Mouse (Mus musculus) embryonic fibroblast, embryonic 13.5 days (primary cell): Measurements from ENCODE around the gene Slamf7. TPM values are rescaled to one million over a fixed set of nuclear protein-coding genes. Genes with fewer than 3 reads are reported as not detected.

ENCODE experiments used
- H3K27ac ChIP-seq: 2 replicates; pipeline ENCODE4 v1.5.1; 2012; ENCODE audit warnings: low read length, control low read depth, inconsistent platforms; ENCODE audit not compliant: insufficient read depth
- H3K4me1 ChIP-seq: 2 replicates; pipeline ENCODE4 v1.6.1; 2011; ENCODE audit warnings: low read length; ENCODE audit not compliant: control insufficient read depth, insufficient read depth
- H3K4me3 ChIP-seq: 2 replicates; pipeline ENCODE4 v1.5.1; 2011; ENCODE audit warnings: mild to moderate bottlenecking, control low read depth, low read length; ENCODE audit not compliant: insufficient read depth
- CTCF ChIP-seq: IDR thresholded peaks from 2 replicates; pipeline ENCODE4 v1.5.1; 2011; ENCODE audit warnings: mild to moderate bottlenecking, control low read depth, low read length, moderate library complexity, borderline replicate concordance; ENCODE audit not compliant: insufficient read depth
- POLR2A ChIP-seq: IDR thresholded peaks from 2 replicates; pipeline ENCODE4 v1.6.1; 2011; ENCODE audit warnings: low read depth, mild to moderate bottlenecking, control low read depth, low read length, moderate library complexity
- polyA plus RNA-seq: library from polyadenylated mRNA; stranded (reverse); fragments of >200 nt; gene quantifications from 2 replicates; pipeline ENCODE4 v1.2.4, GENCODE M21; 2011; ENCODE audit warnings: low read depth; ENCODE audit not compliant: missing spikeins, insufficient read length

Gene Slamf7
- polyA plus RNA-seq, 1 experiment, result not detected

DNA sequence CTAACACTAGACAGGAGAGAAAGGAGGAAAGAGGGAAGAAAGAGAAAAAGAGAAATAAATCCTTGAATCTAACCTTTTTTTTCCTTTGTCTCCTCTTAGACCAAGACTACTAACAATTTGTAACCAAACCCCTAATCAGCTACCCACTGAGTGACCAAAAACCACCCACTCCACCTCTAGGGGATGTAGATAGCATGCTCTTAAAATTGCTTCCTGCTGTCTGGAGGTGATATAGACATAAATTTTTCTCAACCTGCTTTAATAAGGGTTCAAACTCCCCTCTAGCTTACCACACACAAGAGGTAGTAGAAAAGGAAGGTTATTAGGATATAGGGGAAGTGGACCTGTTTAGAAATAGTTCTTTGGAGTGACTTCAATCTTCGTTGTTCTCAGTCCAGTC, 14.3 kb upstream of the Slamf7 start:
- Histone ChIP-seq H3K27ac (no peak overlapping the region), H3K4me3 (no peak overlapping the region), H3K4me1 (no peaks in the 10 kb centered on the region)
- TF ChIP-seq POLR2A (no peak), CTCF (no peak)

DNA sequence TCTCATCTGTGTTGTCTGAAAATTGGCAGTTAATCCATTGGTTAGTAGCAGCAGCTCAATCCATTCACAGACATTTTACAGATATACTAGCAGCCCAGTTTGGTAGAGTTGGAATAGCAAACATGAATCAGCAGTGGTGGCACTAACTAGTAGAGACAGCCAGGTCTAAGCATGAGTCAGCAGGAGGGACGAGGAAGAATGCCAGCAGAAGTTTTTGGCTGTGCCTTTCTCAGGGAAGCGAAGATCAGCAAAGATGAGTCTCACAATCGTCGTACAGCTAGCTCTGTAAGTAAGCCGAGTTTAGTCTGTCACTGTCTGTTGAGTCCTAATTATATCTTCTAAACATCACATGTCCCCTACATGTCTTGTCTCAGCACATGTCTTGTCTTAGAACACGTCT, 13.5 kb upstream of the Slamf7 start:
- Histone ChIP-seq H3K4me1 (no peaks in the 10 kb centered on the region), H3K27ac (no peak overlapping the region), H3K4me3 (no peak overlapping the region)
- TF ChIP-seq CTCF (no peak), POLR2A (no peak)

DNA sequence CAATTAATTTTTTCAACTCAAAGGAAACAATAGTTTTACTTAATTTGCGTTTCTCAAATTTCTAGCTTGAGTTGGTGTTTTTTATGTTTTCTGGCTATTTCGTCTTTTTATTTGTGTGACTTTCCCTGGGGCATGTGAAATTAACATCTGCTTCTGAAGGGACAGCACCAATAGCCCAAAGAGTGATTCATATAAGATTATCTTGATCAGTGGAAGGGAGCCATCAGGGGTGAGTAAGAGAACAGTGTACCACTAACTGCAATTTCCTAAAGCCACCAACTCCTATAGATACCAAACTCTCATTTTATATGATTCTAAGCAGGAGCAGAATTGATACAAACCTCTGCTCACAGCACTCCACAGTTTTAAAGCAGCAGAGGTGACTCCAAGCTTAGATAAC, 10.9 kb upstream of the Slamf7 start:
- H3K4me1 ChIP-seq, result no peaks in the 10 kb centered on the region
- H3K27ac ChIP-seq, result no peak overlapping the region
- TF ChIP-seq CTCF, result no peak
- TF ChIP-seq POLR2A, result no peak
- H3K4me3 ChIP-seq, result no peak overlapping the region

DNA sequence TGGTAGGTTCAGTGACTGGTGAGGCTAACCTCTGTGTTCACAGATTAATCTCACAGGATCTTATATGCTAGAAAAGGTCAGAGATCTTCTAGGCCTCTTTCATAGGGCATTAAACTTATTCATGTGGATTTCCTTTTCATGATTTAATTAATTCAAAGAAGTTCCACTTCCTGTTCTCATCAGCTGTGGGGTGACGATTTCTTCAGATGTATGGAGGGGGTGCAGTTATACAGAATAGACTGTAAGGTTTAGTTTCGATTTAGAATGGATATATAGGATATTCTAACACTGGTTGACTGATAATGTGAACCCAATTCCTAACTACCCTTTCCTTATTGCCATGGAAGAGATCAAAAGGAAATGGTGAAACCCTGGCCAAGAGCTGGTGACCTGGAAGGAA, 8.6 kb upstream of the Slamf7 start:
- TF ChIP-seq CTCF, result no peak
- TF ChIP-seq POLR2A, result no peak
- Histone ChIP-seq H3K4me3 (no peak overlapping the region), H3K4me1 (no peaks in the 10 kb centered on the region), H3K27ac (no peak overlapping the region)

DNA sequence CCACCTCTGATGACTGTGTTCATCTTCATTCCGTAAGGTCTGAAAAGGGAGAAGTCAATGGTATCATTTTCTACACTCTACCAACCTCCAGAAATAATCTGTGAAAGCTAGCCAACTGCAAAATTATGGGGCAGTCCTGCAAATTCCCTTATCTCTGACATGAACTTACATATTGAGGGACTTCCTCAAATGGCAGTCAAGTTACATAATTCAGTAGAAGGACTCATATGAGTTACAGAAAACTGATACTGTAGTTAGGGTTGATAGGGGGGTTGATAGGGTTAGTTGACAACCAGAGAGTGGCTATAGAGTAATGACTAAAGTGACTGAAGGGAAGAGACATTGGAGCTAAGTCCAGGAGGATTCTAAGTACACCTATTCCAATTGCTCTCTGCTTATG, 7.6 kb upstream of the Slamf7 start:
- Histone ChIP-seq H3K4me1 (no peaks in the 10 kb centered on the region), H3K4me3 (no peak overlapping the region), H3K27ac (no peak overlapping the region)
- TF ChIP-seq CTCF (no peak), POLR2A (no peak)

DNA sequence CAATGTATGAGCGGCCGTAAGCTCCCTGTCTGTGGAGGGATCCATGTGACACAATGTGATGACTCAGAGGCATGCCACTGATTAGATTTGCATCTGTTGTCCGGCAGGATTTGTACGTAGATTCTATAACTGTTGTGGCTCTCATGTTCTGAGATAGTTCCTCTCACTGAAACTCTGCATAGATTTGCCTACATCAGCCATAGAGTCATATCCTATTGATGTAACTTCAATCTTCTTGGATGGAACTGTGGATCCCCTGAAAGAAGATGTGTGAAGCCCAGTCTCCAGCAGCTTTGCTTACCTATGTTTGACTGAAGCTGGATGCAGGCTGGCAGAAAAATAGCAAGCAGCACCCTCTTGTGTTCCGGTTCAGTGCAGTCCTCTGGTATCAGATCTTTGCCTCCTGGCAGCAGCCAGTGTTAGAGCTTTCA, 5.7 kb upstream of the Slamf7 start:
- H3K4me1 ChIP-seq, result no peaks in the 10 kb centered on the region
- no peak overlapping the region for H3K4me3 ChIP-seq
- TF ChIP-seq POLR2A (no peak), CTCF (no peak)
- no peak overlapping the region for H3K27ac ChIP-seq

DNA sequence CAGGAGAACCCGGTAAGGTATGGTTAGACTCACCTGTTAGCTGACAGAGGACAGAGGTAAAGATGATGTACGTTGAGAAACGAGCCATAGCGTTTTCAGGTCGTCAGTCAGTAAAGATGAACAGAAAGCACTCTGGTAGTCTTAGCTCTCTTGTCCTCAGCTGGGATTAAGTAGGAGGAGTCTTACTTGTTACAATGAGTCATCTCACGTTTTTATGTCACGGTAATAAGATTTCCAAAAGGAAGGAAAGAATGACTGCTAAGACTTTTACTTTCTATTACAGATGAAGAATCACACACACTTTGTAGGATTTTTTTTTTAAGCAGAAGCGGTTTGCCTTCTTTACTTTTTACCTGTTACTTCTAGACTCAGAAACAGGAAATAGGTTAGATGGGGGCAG, 4.0 kb downstream of the Slamf7 start:
- Histone ChIP-seq H3K4me3 (no peak overlapping the region), H3K27ac (no peak overlapping the region), H3K4me1 (no peaks in the 10 kb centered on the region)
- no peak for TF ChIP-seq CTCF
- TF ChIP-seq POLR2A, result no peak

DNA sequence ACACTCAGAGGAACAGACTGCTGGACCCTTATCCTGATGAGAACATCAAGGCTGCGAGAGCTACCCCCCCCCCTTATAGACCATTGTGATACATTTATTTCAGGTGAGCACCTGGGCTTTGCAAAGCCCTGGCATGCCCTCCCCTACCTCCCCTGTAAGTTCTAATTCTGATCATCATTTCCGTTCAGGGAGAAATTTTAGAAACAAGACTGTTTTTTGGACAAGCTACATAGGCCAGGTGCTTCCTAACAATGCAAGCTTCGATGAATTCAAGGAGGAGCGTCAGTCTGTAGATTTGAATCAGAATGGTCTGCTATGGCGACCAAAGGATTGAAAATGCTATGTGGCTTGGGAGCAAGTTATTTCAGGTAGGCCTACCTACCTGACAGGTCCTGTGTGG, 5.1 kb downstream of the Slamf7 start:
- Histone ChIP-seq H3K4me1 (no peaks in the 10 kb centered on the region), H3K4me3 (no peak overlapping the region), H3K27ac (no peak overlapping the region)
- TF ChIP-seq POLR2A (no peak), CTCF (no peak)

DNA sequence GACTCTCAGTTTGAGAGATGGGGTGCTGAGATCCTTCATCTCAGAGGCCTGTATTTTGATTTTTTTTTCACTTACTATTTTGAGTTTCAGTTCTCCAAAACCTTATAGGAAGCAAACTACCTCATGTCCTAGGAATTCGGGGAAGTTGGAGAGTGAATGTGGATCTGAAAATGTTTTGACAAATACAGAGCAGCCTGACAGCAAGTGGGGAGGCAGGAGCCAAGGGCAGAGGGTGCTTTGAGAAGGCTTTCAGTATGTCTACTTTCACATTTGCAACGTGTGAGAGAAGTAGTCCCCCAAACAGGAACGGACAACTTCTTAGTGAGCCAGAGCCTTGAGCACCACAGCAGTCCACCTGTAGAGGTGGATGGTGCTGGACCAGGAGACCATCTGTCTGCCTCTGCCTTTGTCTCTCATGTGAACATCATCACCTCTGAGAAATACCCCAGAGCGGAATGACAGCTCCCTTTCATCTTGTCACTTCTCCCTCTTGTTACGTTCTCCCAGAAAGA, 6.3 kb downstream of the Slamf7 start:
- Histone ChIP-seq H3K27ac (no peak overlapping the region), H3K4me1 (no peaks in the 10 kb centered on the region), H3K4me3 (no peak overlapping the region)
- TF ChIP-seq POLR2A, result no peak
- TF ChIP-seq CTCF, result no peak

DNA sequence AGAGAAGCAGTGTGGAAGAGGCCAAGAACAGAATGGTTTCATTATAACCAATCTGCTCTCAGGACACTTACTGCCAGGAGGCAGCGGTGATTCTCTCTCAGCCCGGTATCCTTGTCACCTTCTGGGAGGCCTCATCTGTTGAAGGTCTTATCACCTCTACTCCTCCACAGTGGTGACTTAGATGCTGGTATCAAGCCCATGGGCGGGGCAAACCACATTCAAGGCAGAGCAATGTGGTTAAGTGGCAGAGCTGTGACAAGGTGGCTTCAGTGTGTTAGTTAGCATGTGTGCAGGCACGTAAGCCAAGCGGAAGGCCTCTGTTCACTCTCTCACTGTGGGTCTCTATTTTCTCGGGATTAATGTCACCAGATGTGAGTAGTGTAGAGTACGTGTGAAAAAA, 9.2 kb downstream of the Slamf7 start:
- no peak for TF ChIP-seq POLR2A
- TF ChIP-seq CTCF, result no peak
- H3K4me1 ChIP-seq, result no peaks in the 10 kb centered on the region

DNA sequence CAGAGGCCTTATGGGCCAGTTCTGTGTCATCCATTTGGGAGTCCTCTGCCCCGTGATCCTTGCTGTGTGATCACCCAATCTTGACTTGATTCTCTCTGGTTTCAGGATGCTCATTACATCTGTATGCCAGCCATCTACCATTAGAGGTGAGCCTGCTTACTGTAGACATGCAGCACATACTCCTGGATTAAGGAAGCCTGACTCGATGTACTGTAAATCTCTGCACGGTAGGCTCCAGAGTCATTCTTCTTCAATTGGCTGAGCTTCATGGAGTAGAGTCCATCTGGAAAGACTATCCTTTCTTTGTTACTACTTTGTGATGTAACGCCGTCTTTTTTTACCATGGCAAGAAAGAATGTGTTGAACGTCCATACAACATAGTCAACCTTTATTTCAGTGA, 12.0 kb downstream of the Slamf7 start:
- no peak overlapping the region for H3K4me3 ChIP-seq
- H3K27ac ChIP-seq, result no peak overlapping the region
- no peak for TF ChIP-seq POLR2A
- TF ChIP-seq CTCF, result no peak
- H3K4me1 ChIP-seq, result no peaks in the 10 kb centered on the region

More for the DNA sequence above, 9.2 kb downstream of the Slamf7 start:
- H3K4me3 ChIP-seq, result no peak overlapping the region
- H3K27ac ChIP-seq, result no peak overlapping the region

DNA sequence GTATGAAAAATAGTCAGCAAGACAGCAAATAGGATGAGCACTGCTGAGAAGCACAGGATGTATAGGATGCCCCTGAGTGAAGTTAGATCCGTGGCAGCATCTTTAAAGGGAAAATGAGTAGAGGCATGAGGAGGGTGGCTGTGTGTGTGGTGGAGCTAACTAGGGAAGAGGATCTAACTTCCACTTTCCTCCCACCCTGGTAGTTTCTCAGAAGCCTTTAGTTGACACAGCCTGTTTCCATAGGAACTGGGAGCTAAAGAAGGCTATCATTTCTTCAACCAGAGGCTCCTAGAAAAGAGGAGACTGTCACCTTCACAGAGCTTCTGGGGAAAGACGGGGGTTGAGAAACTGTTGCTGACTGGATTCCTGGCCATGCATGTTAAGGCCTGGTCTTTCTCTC, 14.1 kb downstream of the Slamf7 start:
- Histone ChIP-seq H3K27ac (no peak overlapping the region), H3K4me1 (no peaks in the 10 kb centered on the region), H3K4me3 (no peak overlapping the region)
- TF ChIP-seq POLR2A (no peak), CTCF (no peak)
